Mouse (Mus musculus) stomach, postnatal 0 days (tissue): ENCODE data around the gene Acbd6.
A peak's percentile ranks its signal among the peaks of the same experiment; 100 is the strongest.

Source experiments
- CTCF ChIP-seq: IDR thresholded peaks from 2 replicates; pipeline ENCODE4 v1.5.1; 2016; ENCODE audit warnings: antibody characterized with exemption, low read depth, mild to moderate bottlenecking, moderate library complexity
- EP300 ChIP-seq: optimal IDR thresholded peaks from 2 replicates; pipeline ENCODE3; 2016; ENCODE audit warnings: antibody characterized with exemption

- TF ChIP-seq CTCF (peak; percentile 40), EP300 (no peak)
Measured at GRCm38 (mm10) chr1:155568133-155568532, 10.2 kb downstream of the Acbd6 start.
